Mouse (Mus musculus): ENCODE measurements at regions not wholly inside any gene's neighbourhood (a gene's known extent, or its start where the extent isn't known, plus 50 kb on each side); places are given as distances from the start of the nearest gene placed in this dataset.

DNA sequence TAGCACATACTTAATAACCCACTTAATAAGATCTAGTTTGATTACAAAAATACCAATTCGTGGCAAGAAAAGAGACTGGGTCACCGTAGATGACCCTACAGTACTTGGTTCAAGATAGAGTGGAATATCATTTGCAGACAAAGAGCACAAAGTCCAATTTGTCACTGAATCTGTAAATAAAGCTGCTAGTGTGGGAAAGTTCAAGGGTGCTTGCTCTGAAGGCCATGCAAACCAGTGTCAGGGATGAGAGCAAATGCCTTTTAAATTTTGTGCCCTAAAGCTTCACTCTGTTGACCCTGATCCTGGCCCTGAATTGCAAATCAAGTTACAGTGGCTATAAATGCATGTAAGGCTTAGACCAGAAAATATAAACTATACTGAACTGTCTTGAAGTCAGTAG, 113.1 kb downstream of the Cd55b start:
- Histone ChIP-seq H3K4me2 (replicated peaks) (no peak overlapping the region), H3K9ac (no peak overlapping the region), H3K4me3 (replicated peaks) (no peak overlapping the region), H3K27me3 (no peaks in the 10 kb centered on the region), H3K27ac (replicated peaks) (no peak overlapping the region), H3K36me3 (no peaks in the 10 kb centered on the region), H3K9me3 (replicated peaks) (no peaks in the 10 kb centered on the region), H3K4me1 (no peaks in the 10 kb centered on the region)
- WGBS, result 69% methylated on average over 2 of the region's 2 CpGs
- ATAC-seq (ENCODE audit: insufficient number of reproducible peaks, low FRiP score, low TSS enrichment, low read depth), result no peak

DNA sequence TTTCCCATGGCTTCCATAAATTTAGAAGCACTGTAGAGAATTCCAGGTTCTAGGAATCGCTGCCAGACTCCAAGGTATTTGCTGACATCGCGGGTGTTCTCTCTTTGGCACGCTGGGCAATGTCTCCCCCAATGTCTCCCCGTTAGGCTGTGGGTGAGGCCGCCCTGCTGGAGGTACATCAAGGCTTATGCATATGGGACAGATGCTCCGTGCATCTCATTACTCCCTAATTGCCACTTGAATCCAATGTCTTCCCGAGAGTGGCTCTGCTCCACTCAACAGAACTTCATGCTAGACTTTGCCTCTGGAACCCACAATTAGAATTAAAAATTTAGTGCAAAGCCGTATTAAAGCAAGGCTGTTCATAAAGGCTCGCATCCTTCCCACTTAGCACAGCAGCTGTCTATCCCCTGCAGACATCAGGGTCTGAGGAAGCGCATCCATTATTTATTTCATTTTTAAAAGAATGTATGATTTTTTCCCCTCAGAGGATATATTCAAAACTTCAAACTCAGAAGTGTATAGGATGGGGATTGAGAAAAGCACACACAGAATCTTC, 120.9 kb downstream of the Cd55b start:
- WGBS, result 50% methylated on average over 11 of the region's 11 CpGs
- no peak overlapping the region for H3K9ac ChIP-seq
- H3K4me2 ChIP-seq (replicated peaks), result no peak overlapping the region
- ATAC-seq (ENCODE audit: insufficient number of reproducible peaks, low FRiP score, low TSS enrichment, low read depth), result no peak
- no peak overlapping the region for H3K27ac ChIP-seq (replicated peaks)
- H3K9me3 ChIP-seq (replicated peaks), result no peaks in the 10 kb centered on the region
- peaks cover 6% of the 10 kb centered on the region; the same call in 1 of the 2 replicates for H3K4me1 ChIP-seq
- H3K36me3 ChIP-seq, result no peaks in the 10 kb centered on the region
- no peaks in the 10 kb centered on the region for H3K27me3 ChIP-seq
- H3K4me3 ChIP-seq (replicated peaks), result no peak overlapping the region

DNA sequence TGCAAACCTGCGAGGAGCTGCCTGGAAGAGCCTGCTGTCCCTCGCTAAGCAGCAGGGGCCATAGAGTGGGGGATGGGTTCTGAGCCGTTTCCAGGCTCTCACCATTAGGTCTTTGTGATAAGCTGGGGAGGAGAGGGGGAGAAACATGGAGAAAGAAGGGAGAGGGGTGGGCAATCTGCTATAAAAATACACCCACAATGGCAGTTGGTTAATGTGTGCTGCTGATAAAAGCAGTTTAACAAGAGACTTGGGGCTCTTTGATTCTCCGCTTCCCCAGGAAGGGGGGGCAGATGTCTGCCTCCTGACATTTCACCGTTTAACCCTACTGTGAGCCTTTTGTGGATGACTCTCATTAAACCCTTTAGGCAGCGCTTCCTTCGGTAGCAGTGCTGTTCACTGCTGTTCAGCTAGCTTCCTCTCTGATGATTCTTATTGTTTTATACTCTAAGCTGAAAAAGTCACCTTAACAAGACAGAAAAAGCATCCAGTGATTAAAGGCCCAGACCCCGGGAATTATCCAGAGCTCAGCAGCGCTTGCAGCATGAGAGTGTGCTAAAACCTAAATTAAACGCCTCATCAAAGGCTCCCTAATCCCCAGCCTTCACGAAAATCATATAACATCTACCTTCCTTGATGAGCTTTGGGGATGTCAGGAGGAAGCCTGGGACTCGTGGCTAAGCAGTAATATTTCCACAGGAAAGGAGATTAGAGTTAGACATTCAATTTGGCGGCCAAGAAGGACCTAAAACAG, 122.6 kb downstream of the Cd55b start:
- 12% methylated on average over 13 of the region's 13 CpGs for WGBS
- Histone ChIP-seq H3K4me2 (replicated peaks) (peak overlapping the region; percentile 23), H3K4me1 (peaks cover 6% of the 10 kb centered on the region; the same call in 1 of the 2 replicates), H3K9me3 (replicated peaks) (no peaks in the 10 kb centered on the region), H3K27me3 (no peaks in the 10 kb centered on the region), H3K9ac (no peak overlapping the region), H3K27ac (replicated peaks) (no peak overlapping the region), H3K4me3 (replicated peaks) (no peak overlapping the region), H3K36me3 (no peaks in the 10 kb centered on the region)
- no peak for ATAC-seq (ENCODE audit: insufficient number of reproducible peaks, low FRiP score, low TSS enrichment, low read depth)

DNA sequence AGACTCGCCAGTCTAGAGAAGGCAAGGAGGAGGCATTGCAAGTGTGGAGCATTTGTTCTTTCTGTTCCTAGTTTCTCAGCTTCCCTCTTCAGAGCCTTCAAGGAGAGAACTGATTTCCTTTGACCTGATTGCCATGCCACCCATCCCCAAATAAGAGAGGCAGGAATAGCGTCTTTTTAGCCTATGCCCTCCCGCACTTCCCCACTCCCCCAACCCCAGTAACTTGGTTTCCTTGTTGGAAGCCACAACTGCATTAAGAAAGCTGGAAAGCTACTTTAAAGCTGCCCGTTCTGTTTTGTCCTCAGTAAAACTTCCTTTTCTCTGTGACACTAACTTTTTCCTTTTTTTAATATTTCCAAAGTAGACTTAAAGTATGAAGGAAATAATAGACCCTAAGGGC, 123.2 kb downstream of the Cd55b start:
- peaks cover 6% of the 10 kb centered on the region; the same call in 1 of the 2 replicates for H3K4me1 ChIP-seq
- peak overlapping the region; percentile 23 for H3K4me2 ChIP-seq (replicated peaks)
- no peak overlapping the region for H3K27ac ChIP-seq (replicated peaks)
- H3K36me3 ChIP-seq, result no peaks in the 10 kb centered on the region
- H3K4me3 ChIP-seq (replicated peaks), result no peak overlapping the region
- H3K9me3 ChIP-seq (replicated peaks), result no peaks in the 10 kb centered on the region
- no peak overlapping the region for H3K9ac ChIP-seq
- WGBS, result 21% methylated on average over 4 of the region's 4 CpGs
- H3K27me3 ChIP-seq, result no peaks in the 10 kb centered on the region
- ATAC-seq (ENCODE audit: insufficient number of reproducible peaks, low FRiP score, low TSS enrichment, low read depth), result no peak

DNA sequence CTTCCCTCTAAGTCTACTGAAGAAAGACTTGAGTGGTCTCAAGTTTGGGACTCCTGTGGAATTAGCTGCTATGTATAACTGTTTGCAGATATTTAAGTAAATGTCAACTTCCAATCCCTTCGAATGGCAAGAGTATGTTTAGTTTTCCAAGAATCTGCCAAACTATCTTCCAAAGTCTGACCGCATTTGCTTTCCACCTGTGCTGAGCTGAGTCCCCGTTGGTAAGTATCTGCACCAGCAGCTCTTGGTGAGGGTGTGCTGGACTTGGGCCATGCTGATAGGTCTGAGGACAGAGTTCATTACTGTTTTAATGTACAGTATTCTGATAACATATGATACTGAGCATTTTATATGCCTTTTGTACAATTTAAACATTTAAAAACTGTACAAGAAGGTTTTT, 123.7 kb downstream of the Cd55b start:
- H3K4me3 ChIP-seq (replicated peaks), result no peak overlapping the region
- H3K4me2 ChIP-seq (replicated peaks), result no peak overlapping the region
- 57% methylated on average over 3 of the region's 3 CpGs for WGBS
- no peak overlapping the region for H3K27ac ChIP-seq (replicated peaks)
- no peaks in the 10 kb centered on the region for H3K36me3 ChIP-seq
- no peaks in the 10 kb centered on the region for H3K9me3 ChIP-seq (replicated peaks)
- peaks cover 6% of the 10 kb centered on the region; the same call in 1 of the 2 replicates for H3K4me1 ChIP-seq
- no peak overlapping the region for H3K9ac ChIP-seq
- ATAC-seq (ENCODE audit: insufficient number of reproducible peaks, low FRiP score, low TSS enrichment, low read depth), result no peak
- no peaks in the 10 kb centered on the region for H3K27me3 ChIP-seq

DNA sequence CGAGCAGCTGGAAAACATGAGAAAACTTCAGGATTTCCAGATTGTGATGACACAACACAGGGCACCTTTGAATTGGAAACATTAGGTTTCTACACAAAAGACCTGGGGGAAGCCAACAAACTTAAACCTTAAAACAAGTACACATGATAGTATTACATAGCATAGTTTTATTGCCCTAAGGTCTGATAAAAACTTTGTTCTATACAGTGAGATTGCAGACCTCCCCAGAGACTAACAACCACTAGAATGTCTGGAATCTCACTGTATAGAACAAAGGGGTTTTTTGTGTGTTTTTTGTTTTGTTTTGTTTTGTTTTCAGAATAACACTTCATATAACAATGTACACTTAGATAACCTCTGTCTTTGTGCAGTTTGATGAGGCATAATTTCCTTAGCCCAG, 124.2 kb downstream of the Cd55b start:
- H3K9ac ChIP-seq, result no peak overlapping the region
- H3K4me3 ChIP-seq (replicated peaks), result no peak overlapping the region
- H3K9me3 ChIP-seq (replicated peaks), result no peaks in the 10 kb centered on the region
- peaks cover 6% of the 10 kb centered on the region; the same call in 1 of the 2 replicates for H3K4me1 ChIP-seq
- 53% methylated on average over 1 of the region's 1 CpGs for WGBS
- no peak overlapping the region for H3K27ac ChIP-seq (replicated peaks)
- no peaks in the 10 kb centered on the region for H3K27me3 ChIP-seq
- H3K4me2 ChIP-seq (replicated peaks), result no peak overlapping the region
- H3K36me3 ChIP-seq, result no peaks in the 10 kb centered on the region
- no peak for ATAC-seq (ENCODE audit: insufficient number of reproducible peaks, low FRiP score, low TSS enrichment, low read depth)

DNA sequence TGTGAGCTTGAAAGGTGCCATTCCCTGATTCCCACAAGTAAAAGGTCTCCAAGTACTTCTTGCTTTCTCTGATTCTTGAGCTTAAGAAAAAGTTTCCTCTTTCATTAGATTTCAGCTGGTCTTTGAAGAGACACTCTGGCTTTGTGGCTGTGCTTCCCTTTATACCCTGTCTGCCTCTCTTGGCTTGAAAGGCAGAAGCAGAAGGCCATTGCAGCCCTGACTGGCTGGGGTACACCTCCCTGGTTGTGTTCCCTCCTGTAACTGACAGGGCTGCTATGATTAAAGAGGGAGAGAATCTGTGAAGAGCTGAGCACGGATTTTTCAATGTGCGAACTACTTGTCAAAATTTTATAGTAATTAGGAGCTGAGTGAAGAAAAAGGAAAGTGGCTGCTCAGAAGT, 125.3 kb downstream of the Cd55b start:
- H3K4me3 ChIP-seq (replicated peaks), result no peak overlapping the region
- no peak overlapping the region for H3K9ac ChIP-seq
- H3K4me1 ChIP-seq, result peaks cover 6% of the 10 kb centered on the region; the same call in 1 of the 2 replicates
- no peaks in the 10 kb centered on the region for H3K27me3 ChIP-seq
- 65% methylated on average over 2 of the region's 2 CpGs for WGBS
- no peaks in the 10 kb centered on the region for H3K9me3 ChIP-seq (replicated peaks)
- no peak for ATAC-seq (ENCODE audit: insufficient number of reproducible peaks, low FRiP score, low TSS enrichment, low read depth)
- H3K27ac ChIP-seq (replicated peaks), result no peak overlapping the region
- no peak overlapping the region for H3K4me2 ChIP-seq (replicated peaks)
- H3K36me3 ChIP-seq, result no peaks in the 10 kb centered on the region

DNA sequence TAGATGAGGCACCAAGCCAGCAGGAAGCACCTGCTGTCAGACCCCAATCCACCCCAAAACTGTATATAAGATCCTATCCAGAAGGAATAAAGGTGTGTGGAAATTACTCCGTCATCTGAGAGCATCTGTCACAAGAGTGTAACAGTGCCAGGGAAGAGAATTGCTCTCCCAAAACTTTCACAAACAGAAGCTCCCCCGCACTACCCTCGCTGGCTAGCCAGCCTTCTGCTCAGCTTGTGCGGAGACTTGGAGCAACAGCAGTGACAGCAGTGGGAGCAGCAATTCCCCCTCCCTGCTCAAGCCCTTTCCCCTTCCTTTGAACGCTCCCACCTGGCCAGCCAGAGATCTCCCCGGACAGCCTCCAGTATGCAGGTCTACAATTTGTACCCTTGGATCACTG, 136.9 kb downstream of the Cd55b start:
- H3K4me2 ChIP-seq (replicated peaks), result no peak overlapping the region
- no peaks in the 10 kb centered on the region for H3K36me3 ChIP-seq
- no peak overlapping the region for H3K9ac ChIP-seq
- no peak overlapping the region for H3K4me3 ChIP-seq (replicated peaks)
- no peaks in the 10 kb centered on the region for H3K27me3 ChIP-seq
- H3K4me1 ChIP-seq, result no peaks in the 10 kb centered on the region
- no peak for ATAC-seq (ENCODE audit: insufficient number of reproducible peaks, low FRiP score, low TSS enrichment, low read depth)
- 70% methylated on average over 6 of the region's 6 CpGs for WGBS
- H3K27ac ChIP-seq (replicated peaks), result no peak overlapping the region
- no peaks in the 10 kb centered on the region for H3K9me3 ChIP-seq (replicated peaks)

DNA sequence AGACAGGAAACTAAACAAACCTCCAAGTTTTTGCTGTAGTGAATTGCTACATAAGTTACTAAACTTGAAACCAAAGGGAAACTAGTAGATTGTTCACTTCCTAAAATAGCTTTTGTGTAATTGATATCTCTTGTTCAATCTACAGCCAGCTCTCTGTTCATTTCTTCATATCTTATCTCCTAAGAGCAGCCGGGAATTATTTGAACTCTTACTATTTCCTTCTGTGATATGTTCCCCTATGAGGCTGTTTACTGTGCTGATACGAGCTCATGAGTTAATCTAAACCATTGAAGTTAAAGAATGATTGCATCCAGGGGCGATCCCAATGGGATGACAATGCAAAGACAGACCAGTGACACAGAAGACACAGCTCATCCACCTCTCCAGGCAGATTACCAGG, 140.7 kb downstream of the Cd55b start:
- Histone ChIP-seq H3K4me1 (no peaks in the 10 kb centered on the region), H3K9me3 (replicated peaks) (no peaks in the 10 kb centered on the region), H3K27me3 (no peaks in the 10 kb centered on the region), H3K4me2 (replicated peaks) (no peak overlapping the region), H3K9ac (no peak overlapping the region), H3K36me3 (no peaks in the 10 kb centered on the region), H3K27ac (replicated peaks) (no peak overlapping the region), H3K4me3 (replicated peaks) (no peak overlapping the region)
- no peak for ATAC-seq (ENCODE audit: insufficient number of reproducible peaks, low FRiP score, low TSS enrichment, low read depth)
- 75% methylated on average over 3 of the region's 3 CpGs for WGBS

DNA sequence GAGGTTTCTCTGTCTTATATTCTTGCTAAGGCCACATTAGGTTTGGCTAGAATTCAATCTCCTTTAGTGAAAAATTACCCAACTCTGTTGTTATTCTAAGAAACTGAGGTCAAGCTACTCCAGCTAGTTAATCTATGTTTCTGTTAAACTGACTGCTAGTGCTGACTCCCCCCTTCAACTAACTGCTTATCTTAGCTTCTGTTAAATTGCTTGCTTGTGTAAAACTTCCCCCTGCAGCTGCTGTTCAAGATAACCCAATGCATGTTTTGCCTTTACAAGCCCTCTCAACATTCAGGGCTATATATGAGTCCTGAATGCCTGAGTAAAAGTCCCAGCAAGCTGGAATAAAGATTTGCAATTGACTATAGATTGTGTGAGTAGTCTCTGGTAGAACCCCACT, 143.6 kb downstream of the Cd55b start:
- Histone ChIP-seq H3K27me3 (no peaks in the 10 kb centered on the region), H3K36me3 (no peaks in the 10 kb centered on the region), H3K4me3 (replicated peaks) (no peak overlapping the region), H3K9ac (no peak overlapping the region), H3K4me2 (replicated peaks) (no peak overlapping the region), H3K4me1 (no peaks in the 10 kb centered on the region), H3K27ac (replicated peaks) (no peak overlapping the region), H3K9me3 (replicated peaks) (no peaks in the 10 kb centered on the region)
- ATAC-seq (ENCODE audit: insufficient number of reproducible peaks, low FRiP score, low TSS enrichment, low read depth), result no peak

DNA sequence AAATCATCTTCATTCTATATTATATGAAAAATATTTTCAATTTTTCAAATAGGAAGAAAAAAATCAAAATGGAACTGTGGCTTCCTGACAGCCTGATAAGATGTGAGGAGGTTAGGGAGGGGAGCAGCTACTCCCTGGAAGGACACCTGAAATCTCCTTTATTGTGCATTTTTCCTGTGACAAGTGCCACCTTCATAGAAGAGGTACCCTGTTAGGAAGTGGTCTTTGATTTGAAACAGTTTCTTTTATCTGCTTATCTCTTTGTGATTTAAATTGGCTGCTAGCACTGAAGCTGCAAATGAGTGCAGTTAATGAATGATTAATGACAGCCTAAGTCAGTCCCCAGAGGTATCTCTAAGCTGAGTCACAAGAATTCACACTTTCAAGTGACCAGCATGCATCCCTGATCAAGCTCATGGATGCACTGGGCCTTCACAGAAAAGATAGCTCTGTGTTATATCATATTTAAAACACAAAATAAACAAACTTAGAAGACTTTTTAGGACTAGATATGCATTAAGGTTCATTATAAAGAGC, 144.7 kb downstream of the Cd55b start:
- Histone ChIP-seq H3K36me3 (no peaks in the 10 kb centered on the region), H3K9ac (no peak overlapping the region), H3K27ac (replicated peaks) (no peak overlapping the region), H3K9me3 (replicated peaks) (no peaks in the 10 kb centered on the region), H3K4me3 (replicated peaks) (no peak overlapping the region), H3K27me3 (no peaks in the 10 kb centered on the region), H3K4me1 (no peaks in the 10 kb centered on the region), H3K4me2 (replicated peaks) (no peak overlapping the region)
- ATAC-seq (ENCODE audit: insufficient number of reproducible peaks, low FRiP score, low TSS enrichment, low read depth), result no peak

DNA sequence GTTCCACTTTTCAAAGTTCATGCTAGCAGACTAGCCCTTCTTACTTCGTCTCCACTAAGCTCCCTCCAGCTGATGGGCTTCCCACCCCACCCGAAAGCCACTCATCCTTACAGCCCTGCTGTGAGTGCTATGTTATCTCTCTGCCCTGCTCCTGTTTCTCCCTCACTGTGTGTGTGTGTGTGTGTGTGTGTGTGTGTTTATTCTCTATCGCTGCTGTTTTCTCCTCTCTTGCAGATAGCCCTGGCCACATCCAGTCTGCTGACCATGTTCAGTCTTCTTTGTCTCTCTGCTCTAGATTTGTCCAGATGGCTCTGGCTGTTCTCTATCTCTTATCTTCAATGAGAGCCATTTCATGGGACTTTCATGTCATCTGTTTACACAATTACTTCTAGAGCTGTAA, 145.9 kb downstream of the Cd55b start:
- 71% methylated on average over 3 of the region's 3 CpGs for WGBS
- Histone ChIP-seq H3K4me2 (replicated peaks) (no peak overlapping the region), H3K27ac (replicated peaks) (no peak overlapping the region), H3K4me1 (no peaks in the 10 kb centered on the region), H3K4me3 (replicated peaks) (no peak overlapping the region), H3K9me3 (replicated peaks) (no peaks in the 10 kb centered on the region), H3K9ac (no peak overlapping the region), H3K36me3 (no peaks in the 10 kb centered on the region), H3K27me3 (no peaks in the 10 kb centered on the region)
- no peak for ATAC-seq (ENCODE audit: insufficient number of reproducible peaks, low FRiP score, low TSS enrichment, low read depth)
